Mouse (Mus musculus) forebrain, embryonic 12.5 days (tissue): ENCODE measurements around the gene Tsc22d2. TPM values are rescaled to one million over a fixed set of nuclear protein-coding genes. Genes with fewer than 3 reads are reported as not detected.

Experiments used
- ATAC-seq: fragments of 200-750 bp; cut with Nextera tagmentation; 2 replicates; pipeline ENCODE4 v1.8.0; 2017; ENCODE audit warnings: moderate TSS enrichment; ENCODE audit not compliant: low FRiP score
- H3K27ac ChIP-seq: fragments of 300-500 bp; sonication (generic); 2 replicates; pipeline ENCODE4 v1.5.1; 2016; ENCODE audit warnings: mild to moderate bottlenecking
- H3K27me3 ChIP-seq: fragments of 300-500 bp; sonication (generic); 2 replicates; pipeline ENCODE4 v1.6.1; 2016; ENCODE audit warnings: mild to moderate bottlenecking
- H3K36me3 ChIP-seq: fragments of 300-500 bp; sonication (generic); replicated peaks from 2 replicates; pipeline ENCODE4 v1.6.1; 2016; ENCODE audit warnings: mild to moderate bottlenecking
- H3K4me1 ChIP-seq: fragments of 300-500 bp; sonication (generic); 2 replicates; pipeline ENCODE4 v1.6.1; 2016
- H3K4me2 ChIP-seq: fragments of 300-500 bp; sonication (generic); 2 replicates; pipeline ENCODE4 v1.6.1; 2016; ENCODE audit warnings: mild to moderate bottlenecking, moderate library complexity
- H3K4me3 ChIP-seq: fragments of 300-500 bp; sonication (generic); replicated peaks from 2 replicates; pipeline ENCODE4 v1.5.1; 2016; ENCODE audit warnings: mild to moderate bottlenecking
- H3K9ac ChIP-seq: fragments of 300-500 bp; sonication (generic); 2 replicates; pipeline ENCODE4 v1.6.1; 2016; ENCODE audit warnings: mild to moderate bottlenecking
- H3K9me3 ChIP-seq: fragments of 300-500 bp; sonication (generic); 2 replicates; pipeline ENCODE4 v1.6.1; 2016
- WGBS: fragments of 180-500 bp; shearing (Covaris S2); methylation state at CpG from one replicate; pipeline ENCODE4 v1.1.7; 2016; 5-methylcytosine and 5-hydroxymethylcytosine counted together
- polyA plus RNA-seq: library from polyadenylated mRNA; unstranded; fragments of >200 nt; fragmentation: Nextera tagmentation; extraction: Ambion mirVana; gene quantifications from 2 replicates; pipeline ENCODE4 v1.2.1, GENCODE M21; 2016

Gene Tsc22d2
- polyA plus RNA-seq: 12.0 and 14.8 TPM in 2 replicates

- Histone ChIP-seq H3K27me3 (no peaks in the 10 kb centered on the region), H3K4me2 (peak within 1 kb of the TSS; percentile 99), H3K4me1 (peaks cover 14% of the 10 kb centered on the region), H3K27ac (peak within 1 kb of the TSS; percentile 99), H3K9ac (peak within 1 kb of the TSS; percentile 97), H3K9me3 (no peaks in the 10 kb centered on the region), H3K4me3 (peak within 1 kb of the TSS; percentile 96), H3K36me3 (no peaks in the 10 kb centered on the region)
- WGBS: under 1% methylated on average over 49 of the region's 52 CpGs
- peak; percentile 84 for ATAC-seq
Measured at GRCm38 (mm10) chr3:58414234-58414938, at the start of gene Tsc22d2. TSS of gene Tsc22d2 (plus strand) at chr3:58414715.

- 78% methylated on average over 3 of the region's 3 CpGs for WGBS
- H3K4me2 ChIP-seq: no peak overlapping the region
- no peaks in the 10 kb centered on the region for H3K9me3 ChIP-seq
- no peak overlapping the region for H3K4me3 ChIP-seq
- no peak overlapping the region for H3K27ac ChIP-seq
- H3K27me3 ChIP-seq: no peaks in the 10 kb centered on the region
- H3K4me1 ChIP-seq: peaks cover 3% of the 10 kb centered on the region; the same call in 1 of the 2 replicates
- no peak for ATAC-seq
- H3K9ac ChIP-seq: no peak overlapping the region
- no peaks in the 10 kb centered on the region for H3K36me3 ChIP-seq
Measured at GRCm38 (mm10) chr3:58366756-58367155, 47.8 kb upstream of the Tsc22d2 start.

GRCm38 (mm10) chr3:58370811-58371210 lies 43.7 kb upstream of the Tsc22d2 start:
- no peak overlapping the region for H3K27ac ChIP-seq
- H3K9me3 ChIP-seq: no peaks in the 10 kb centered on the region
- 90% methylated on average over 2 of the region's 2 CpGs for WGBS
- H3K27me3 ChIP-seq: 0 out of 2 replicates have a peak, but pooled peaks cover 6% of the 10 kb centered on the region
- H3K4me2 ChIP-seq: no peak overlapping the region
- H3K4me1 ChIP-seq: peaks cover 16% of the 10 kb centered on the region
- H3K36me3 ChIP-seq: no peaks in the 10 kb centered on the region
- no peak for ATAC-seq
- no peak overlapping the region for H3K4me3 ChIP-seq
- no peak overlapping the region for H3K9ac ChIP-seq

- Histone ChIP-seq H3K4me2 (peak overlapping the region; percentile 21), H3K9ac (no peak overlapping the region), H3K4me3 (no peak overlapping the region), H3K4me1 (peaks cover 16% of the 10 kb centered on the region), H3K9me3 (no peaks in the 10 kb centered on the region), H3K27me3 (0 out of 2 replicates have a peak, but pooled peaks cover 6% of the 10 kb centered on the region), H3K36me3 (no peaks in the 10 kb centered on the region), H3K27ac (no peak overlapping the region)
- ATAC-seq: peak; percentile 84
- 9% methylated on average over 9 of the region's 9 CpGs for WGBS
Measured at GRCm38 (mm10) chr3:58372066-58372904, 42.2 kb upstream of the Tsc22d2 start.

- Histone ChIP-seq H3K9me3 (no peaks in the 10 kb centered on the region), H3K4me1 (peaks cover 21% of the 10 kb centered on the region), H3K27me3 (0 out of 2 replicates have a peak, but pooled peaks cover 6% of the 10 kb centered on the region), H3K4me2 (peak overlapping the region; percentile 21), H3K9ac (no peak overlapping the region), H3K4me3 (no peak overlapping the region), H3K36me3 (no peaks in the 10 kb centered on the region), H3K27ac (no peak overlapping the region)
- ATAC-seq: no peak
- WGBS: 11% methylated on average over 5 of the region's 5 CpGs
Measured at GRCm38 (mm10) chr3:58372905-58373208, 41.7 kb upstream of the Tsc22d2 start.

- no peak overlapping the region for H3K9ac ChIP-seq
- no peaks in the 10 kb centered on the region for H3K36me3 ChIP-seq
- WGBS: 94% methylated on average over 5 of the region's 5 CpGs
- H3K4me2 ChIP-seq: no peak overlapping the region
- H3K9me3 ChIP-seq: no peaks in the 10 kb centered on the region
- H3K4me3 ChIP-seq: no peak overlapping the region
- no peak for ATAC-seq
- 0 out of 2 replicates have a peak, but pooled peaks cover 6% of the 10 kb centered on the region for H3K27me3 ChIP-seq
- no peak overlapping the region for H3K27ac ChIP-seq
- H3K4me1 ChIP-seq: peaks cover 21% of the 10 kb centered on the region
Measured at GRCm38 (mm10) chr3:58374281-58374680, 40.2 kb upstream of the Tsc22d2 start.

GRCm38 (mm10) chr3:58376713-58377112 lies 37.8 kb upstream of the Tsc22d2 start:
- Histone ChIP-seq H3K27ac (no peak overlapping the region), H3K27me3 (0 out of 2 replicates have a peak, but pooled peaks cover 6% of the 10 kb centered on the region), H3K9ac (no peak overlapping the region), H3K4me2 (no peak overlapping the region), H3K4me1 (peaks cover 19% of the 10 kb centered on the region), H3K4me3 (no peak overlapping the region), H3K9me3 (no peaks in the 10 kb centered on the region), H3K36me3 (no peaks in the 10 kb centered on the region)
- 62% methylated on average over 3 of the region's 3 CpGs for WGBS
- ATAC-seq: no peak

- no peak for ATAC-seq
- no peak overlapping the region for H3K27ac ChIP-seq
- H3K9ac ChIP-seq: no peak overlapping the region
- H3K4me3 ChIP-seq: no peak overlapping the region
- H3K36me3 ChIP-seq: no peaks in the 10 kb centered on the region
- no peak overlapping the region for H3K4me2 ChIP-seq
- H3K4me1 ChIP-seq: peaks cover 9% of the 10 kb centered on the region
- H3K27me3 ChIP-seq: 0 out of 2 replicates have a peak, but pooled peaks cover 6% of the 10 kb centered on the region
- no peaks in the 10 kb centered on the region for H3K9me3 ChIP-seq
- WGBS: 40% methylated on average over 5 of the region's 5 CpGs
Measured at GRCm38 (mm10) chr3:58377589-58378134, 36.9 kb upstream of the Tsc22d2 start.

- H3K36me3 ChIP-seq: no peaks in the 10 kb centered on the region
- no peak overlapping the region for H3K4me3 ChIP-seq
- no peak overlapping the region for H3K9ac ChIP-seq
- H3K9me3 ChIP-seq: no peaks in the 10 kb centered on the region
- H3K4me1 ChIP-seq: 0 out of 2 replicates have a peak, but pooled peaks cover 1% of the 10 kb centered on the region
- no peak for ATAC-seq
- H3K27ac ChIP-seq: no peak overlapping the region
- no peak overlapping the region for H3K4me2 ChIP-seq
- 86% methylated on average over 1 of the region's 1 CpGs for WGBS
- H3K27me3 ChIP-seq: no peaks in the 10 kb centered on the region
Measured at GRCm38 (mm10) chr3:58382676-58383075, 31.8 kb upstream of the Tsc22d2 start.

GRCm38 (mm10) chr3:58385060-58385459 lies 29.5 kb upstream of the Tsc22d2 start:
- Histone ChIP-seq H3K36me3 (no peaks in the 10 kb centered on the region), H3K27ac (no peak overlapping the region), H3K4me1 (no peaks in the 10 kb centered on the region), H3K4me3 (no peak overlapping the region), H3K9ac (no peak overlapping the region), H3K27me3 (no peaks in the 10 kb centered on the region), H3K4me2 (no peak overlapping the region), H3K9me3 (no peaks in the 10 kb centered on the region)
- 65% methylated on average over 1 of the region's 1 CpGs for WGBS
- ATAC-seq: no peak

- Histone ChIP-seq H3K9ac (no peak overlapping the region), H3K36me3 (no peaks in the 10 kb centered on the region), H3K4me1 (no peaks in the 10 kb centered on the region), H3K9me3 (no peaks in the 10 kb centered on the region), H3K4me3 (no peak overlapping the region), H3K27ac (no peak overlapping the region), H3K27me3 (no peaks in the 10 kb centered on the region), H3K4me2 (no peak overlapping the region)
- WGBS: 86% methylated on average over 4 of the region's 4 CpGs
- ATAC-seq: no peak
Measured at GRCm38 (mm10) chr3:58388731-58389130, 25.8 kb upstream of the Tsc22d2 start.

GRCm38 (mm10) chr3:58398541-58398940 lies 16.0 kb upstream of the Tsc22d2 start:
- Histone ChIP-seq H3K9ac (no peak overlapping the region), H3K4me1 (no peaks in the 10 kb centered on the region), H3K4me3 (no peak overlapping the region), H3K36me3 (no peaks in the 10 kb centered on the region), H3K9me3 (no peaks in the 10 kb centered on the region), H3K4me2 (no peak overlapping the region), H3K27me3 (no peaks in the 10 kb centered on the region), H3K27ac (no peak overlapping the region)
- 76% methylated on average over 5 of the region's 5 CpGs for WGBS
- ATAC-seq: no peak
